Mouse (Mus musculus): ENCODE results near the gene Clec4f.

GRCm38 (mm10) chr6:83701001-83701400, 45.0 kb upstream of the Clec4f start:
- TF ChIP-seq EP300 (IDR thresholded peaks at IDR 0.05; ENCODE audit: low read length) (no peak), ELF1 (IDR thresholded peaks at IDR 0.05; ENCODE audit: low read depth, low read length) (no peak), CTCF (conservative IDR thresholded peaks at IDR 0.05 in 1 of 2, IDR thresholded peaks at IDR 0.05 in 1 of 2; ENCODE audit: low read depth in 2 of 2, low read length in 2 of 2) (no peak), POLR2A (IDR thresholded peaks at IDR 0.05; ENCODE audit: low read depth, low read length) (no peak), ZNF384 (IDR thresholded peaks at IDR 0.05; ENCODE audit: low read depth, low read length) (no peak), ZMIZ1 (IDR thresholded peaks at IDR 0.05; ENCODE audit: low read depth, low read length) (no peak)
